Mouse (Mus musculus) CH12.LX (cell line): ENCODE measurements around the gene Larp4. TPM values are rescaled to one million over a fixed set of nuclear protein-coding genes. Genes with fewer than 3 reads are reported as not detected.

ENCODE experiments used
- DNase-seq: peaks from one replicate; pipeline ENCODE4 v3.0.0-alpha.2; 2013; ENCODE audit errors: extremely low read depth
- H3K27ac ChIP-seq: 2 replicates; pipeline ENCODE4 v1.5.1; 2012; ENCODE audit warnings: low read depth, mild to moderate bottlenecking, control low read depth, moderate library complexity; ENCODE audit not compliant: insufficient read depth
- H3K27me3 ChIP-seq: replicated peaks from 2 replicates; pipeline ENCODE3; 2012; ENCODE audit warnings: inconsistent platforms
- H3K36me3 ChIP-seq, 2 experiments: replicated peaks in 1 of 2; 2 replicates each; pipeline versions ENCODE3 to v1.6.1; 2012; ENCODE audit warnings: inconsistent platforms in 1 of 2, low read length in 1 of 2, mild to moderate bottlenecking in 1 of 2, mixed read lengths in 1 of 2, moderate library complexity in 1 of 2; ENCODE audit not compliant: control insufficient read depth in 1 of 2, insufficient read depth in 1 of 2
- H3K4me1 ChIP-seq, 2 experiments: 2 replicates each; pipeline ENCODE4 v1.6.1; 2012; ENCODE audit warnings: inconsistent platforms in 1 of 2, moderate library complexity in 1 of 2; ENCODE audit not compliant: insufficient read depth in 2 of 2, control insufficient read depth in 1 of 2
- H3K4me2 ChIP-seq: 2 replicates; pipeline ENCODE4 v1.6.1; 2012; ENCODE audit warnings: low read depth, mild to moderate bottlenecking, control low read depth; ENCODE audit not compliant: poor library complexity, insufficient read depth, severe bottlenecking
- H3K4me3 ChIP-seq, 3 experiments: fragments of 150-350 bp in 1 of 3; sonication (generic) in 1 of 3; replicated peaks in 1 of 3; 2 replicates each; pipeline versions ENCODE3 to v1.5.1; 2011 to 2012; ENCODE audit warnings: low read depth in 2 of 3, low read length in 2 of 3, mild to moderate bottlenecking in 2 of 3, moderate library complexity in 2 of 3, control low read depth in 1 of 3, improper control_type of control experiment in 1 of 3, inconsistent platforms in 1 of 3, mixed read lengths in 1 of 3; ENCODE audit not compliant: poor library complexity in 1 of 3
- H3K79me2 ChIP-seq: replicated peaks from 2 replicates; pipeline ENCODE4 v1.6.1; 2012; ENCODE audit warnings: mild to moderate bottlenecking, moderate library complexity; ENCODE audit not compliant: control insufficient read depth, poor library complexity, insufficient read depth, severe bottlenecking; ENCODE audit errors: extremely low read depth
- H3K9ac ChIP-seq: 2 replicates; pipeline ENCODE4 v1.6.1; 2012; ENCODE audit warnings: low read depth, mild to moderate bottlenecking, control low read depth, moderate library complexity; ENCODE audit not compliant: insufficient read depth
- H3K9me3 ChIP-seq: replicated peaks from 2 replicates; pipeline ENCODE3; 2012; ENCODE audit warnings: low read length, inconsistent platforms, mixed read lengths
- BHLHE40 ChIP-seq: IDR thresholded peaks from 2 replicates; pipeline ENCODE4 v1.6.1; 2011; ENCODE audit warnings: mild to moderate bottlenecking, low read depth, low read length, improper control_type of control experiment
- CHD1 ChIP-seq: IDR thresholded peaks from 2 replicates; pipeline ENCODE4 v1.6.1; 2012; ENCODE audit warnings: low read depth, low read length, improper control_type of control experiment, inconsistent platforms
- CTCF ChIP-seq, 2 experiments: IDR thresholded peaks in 1 of 2; conservative IDR thresholded peaks in 1 of 2; 2 replicates each; pipeline ENCODE4 v1.5.1; 2011 to 2012; ENCODE audit warnings: low read depth in 2 of 2, low read length in 2 of 2, improper control_type of control experiment in 1 of 2, inconsistent platforms in 1 of 2, mild to moderate bottlenecking in 1 of 2, moderate library complexity in 1 of 2
- E2F4 ChIP-seq: IDR thresholded peaks from 2 replicates; pipeline ENCODE4 v1.6.1; 2011; ENCODE audit warnings: low read depth, low read length, improper control_type of control experiment; ENCODE audit not compliant: insufficient replicate concordance
- ELF1 ChIP-seq: IDR thresholded peaks from 2 replicates; pipeline ENCODE4 v1.6.1; 2014; ENCODE audit warnings: low read depth, mild to moderate bottlenecking, inconsistent platforms, low read length, improper control_type of control experiment
- EP300 ChIP-seq: IDR thresholded peaks from 2 replicates; pipeline ENCODE4 v1.6.1; 2011; ENCODE audit warnings: low read length, improper control_type of control experiment
- ETS1 ChIP-seq: conservative IDR thresholded peaks from 2 replicates; pipeline ENCODE4 v1.6.1; 2012; ENCODE audit warnings: low read depth, mild to moderate bottlenecking, inconsistent platforms, low read length, improper control_type of control experiment, moderate library complexity
- GABPA ChIP-seq: IDR thresholded peaks from 2 replicates; pipeline ENCODE4 v1.6.1; 2012; ENCODE audit warnings: low read depth, low read length, improper control_type of control experiment, inconsistent platforms; ENCODE audit not compliant: insufficient replicate concordance
- HCFC1 ChIP-seq: IDR thresholded peaks from 2 replicates; pipeline ENCODE4 v1.6.1; 2012; ENCODE audit warnings: low read depth, mild to moderate bottlenecking, inconsistent platforms, low read length, improper control_type of control experiment
- IRF4 ChIP-seq: IDR thresholded peaks from 2 replicates; pipeline ENCODE4 v1.6.1; 2014; ENCODE audit warnings: low read depth, mild to moderate bottlenecking, inconsistent platforms, low read length, improper control_type of control experiment
- JUND ChIP-seq: conservative IDR thresholded peaks from 2 replicates; pipeline ENCODE4 v1.6.1; 2011; ENCODE audit warnings: low read depth, low read length, improper control_type of control experiment
- KAT2A ChIP-seq: IDR thresholded peaks from 2 replicates; pipeline ENCODE4 v1.6.1; 2012; ENCODE audit warnings: low read length, improper control_type of control experiment, inconsistent platforms; ENCODE audit not compliant: insufficient replicate concordance
- MAFK ChIP-seq: IDR thresholded peaks from 2 replicates; pipeline ENCODE4 v1.6.1; 2011; ENCODE audit warnings: low read length, improper control_type of control experiment; ENCODE audit not compliant: insufficient replicate concordance
- MAX ChIP-seq: IDR thresholded peaks from 2 replicates; pipeline ENCODE4 v1.6.1; 2011; ENCODE audit warnings: low read length, improper control_type of control experiment
- MAZ ChIP-seq: IDR thresholded peaks from 2 replicates; pipeline ENCODE4 v1.6.1; 2012; ENCODE audit warnings: low read depth, mild to moderate bottlenecking, inconsistent platforms, low read length, improper control_type of control experiment, moderate library complexity
- MEF2A ChIP-seq: IDR thresholded peaks from 2 replicates; pipeline ENCODE4 v1.6.1; 2014; ENCODE audit warnings: low read depth, mild to moderate bottlenecking, inconsistent platforms, low read length, improper control_type of control experiment, borderline replicate concordance
- MXI1 ChIP-seq: IDR thresholded peaks from 2 replicates; pipeline ENCODE4 v1.6.1; 2011; ENCODE audit warnings: mild to moderate bottlenecking, low read depth, low read length, improper control_type of control experiment
- NELFE ChIP-seq: IDR thresholded peaks from 2 replicates; pipeline ENCODE4 v1.6.1; 2011; ENCODE audit warnings: low read depth, low read length, improper control_type of control experiment
- NRF1 ChIP-seq: IDR thresholded peaks from 2 replicates; pipeline ENCODE4 v1.6.1; 2014; ENCODE audit warnings: low read depth, mild to moderate bottlenecking, inconsistent platforms, low read length, improper control_type of control experiment, moderate library complexity
- POLR2A ChIP-seq: IDR thresholded peaks from 2 replicates; pipeline ENCODE4 v1.6.1; 2011; ENCODE audit warnings: low read depth, mild to moderate bottlenecking, improper control_type of control experiment, low read length
- POLR2AphosphoS2 ChIP-seq: IDR thresholded peaks from 2 replicates; pipeline ENCODE4 v1.6.1; 2011; ENCODE audit warnings: low read depth, low read length, improper control_type of control experiment
- RAD21 ChIP-seq: IDR thresholded peaks from 2 replicates; pipeline ENCODE4 v1.6.1; 2011; ENCODE audit warnings: low read depth, mild to moderate bottlenecking, low read length, improper control_type of control experiment, moderate library complexity
- SMC3 ChIP-seq: IDR thresholded peaks from 2 replicates; pipeline ENCODE4 v1.6.1; 2011; ENCODE audit warnings: low read depth, low read length, improper control_type of control experiment
- TCF12 ChIP-seq: IDR thresholded peaks from 2 replicates; pipeline ENCODE4 v1.6.1; 2014; ENCODE audit warnings: low read depth, mild to moderate bottlenecking, inconsistent platforms, low read length, improper control_type of control experiment
- USF1 ChIP-seq: IDR thresholded peaks from 2 replicates; pipeline ENCODE4 v1.6.1; 2014; ENCODE audit warnings: low read depth, mild to moderate bottlenecking, inconsistent platforms, low read length, improper control_type of control experiment
- USF2 ChIP-seq: conservative IDR thresholded peaks from 2 replicates; pipeline ENCODE4 v1.6.1; 2011; ENCODE audit warnings: low read depth, low read length, improper control_type of control experiment
- ZKSCAN1 ChIP-seq: IDR thresholded peaks from 2 replicates; pipeline ENCODE4 v1.6.1; 2012; ENCODE audit warnings: low read depth, inconsistent platforms, low read length, improper control_type of control experiment, borderline replicate concordance
- ZMIZ1 ChIP-seq: IDR thresholded peaks from 2 replicates; pipeline ENCODE4 v1.6.1; 2012; ENCODE audit warnings: low read depth, mild to moderate bottlenecking, inconsistent platforms, low read length, improper control_type of control experiment
- ZNF384 ChIP-seq: IDR thresholded peaks from 2 replicates; pipeline ENCODE4 v1.6.1; 2012; ENCODE audit warnings: low read depth, low read length, improper control_type of control experiment, inconsistent platforms
- dilution Hi-C: fragments of 300-500 bp; cut with MboI; formaldehyde crosslinking; loops from 2 replicates; pipeline ENCODE4 v1.14.3; 2020; ENCODE audit warnings: low sequenced_read_pairs; ENCODE audit not compliant: extremely low pct_unique_long_range_greater_than_20kb, extremely low pct_ligation_motif_present
- in situ Hi-C: fragments of 300-500 bp; cut with MboI; formaldehyde crosslinking; loops from 3 replicates; pipeline ENCODE4 v1.14.3; 2019; ENCODE audit warnings: low sequenced_read_pairs, low pct_ligation_motif_present, low pct_unique_long_range_greater_than_20kb, mixed read lengths
- polyA plus RNA-seq: library from polyadenylated mRNA; unstranded; fragments of >175 nt; gene quantifications from 2 replicates; pipeline ENCODE4 v1.2.1, GENCODE M21; 2012; ENCODE audit warnings: low read depth; ENCODE audit not compliant: insufficient read length
- total RNA-seq, 2 experiments: library from RNA; depleted of rRNA; stranded (reverse); fragments of 300-350 nt in 1 of 2; fragments of >200 nt in 1 of 2; gene quantifications; 2 replicates each; pipeline ENCODE4 v1.2.3; 2012 to 2014

The Larp4 gene
- total and polyA plus RNA-seq, 3 experiments: 81.9 to 135 (median 96.3) TPM

GRCm38 (mm10) chr15:100059626-100060311, 89.9 kb downstream of the Larp4 start:
- H3K9ac ChIP-seq: no peak overlapping the region; the same call in 1 of the 2 replicates

GRCm38 (mm10) chr15:100060513-100061140, 90.8 kb downstream of the Larp4 start:
- Histone ChIP-seq H3K4me2 (peak overlapping the region; percentile 52), H3K27ac (peak overlapping the region; percentile 95), H3K9me3 (no peaks in the 10 kb centered on the region), H3K79me2 (peaks cover 10% of the 10 kb centered on the region), H3K36me3 (peaks cover 1 to 11% of the 10 kb centered on the region in 2 experiments), H3K27me3 (no peaks in the 10 kb centered on the region), H3K9ac (no peak overlapping the region), H3K4me3 (peak overlapping the region in 1 of 3 experiments; percentile 57), H3K4me1 (peaks cover 38 to 85% of the 10 kb centered on the region in 2 experiments)
- dilution Hi-C loops: no loop called here
- peak; percentile 98 for DNase-seq
- in situ Hi-C loops: no loop called here
- peak; percentile 54; the same call in 1 of the 2 replicates for TF ChIP-seq MXI1
- TF ChIP-seq ZMIZ1: no peak
- no peak for TF ChIP-seq USF2
- TF ChIP-seq ETS1: peak; percentile 93
- no peak for TF ChIP-seq CTCF (conservative IDR thresholded peaks at IDR 0.05 in 1 of 2, IDR thresholded peaks at IDR 0.05 in 1 of 2; ENCODE audit: low read depth in 2 of 2, low read length in 2 of 2)
- 0 out of 2 replicates have a peak, but pooled peaks have one; percentile 15 for TF ChIP-seq KAT2A
- no peak; the same call in 1 of the 2 replicates for TF ChIP-seq HCFC1
- TF ChIP-seq ZNF384: peak; percentile 90
- TF ChIP-seq BHLHE40: peak; percentile 94
- TF ChIP-seq EP300: peak; percentile 80
- 0 out of 2 replicates have a peak, but pooled peaks have one; percentile 58 for TF ChIP-seq CHD1
- no peak for TF ChIP-seq ZKSCAN1
- TF ChIP-seq GABPA: no peak
- TF ChIP-seq MEF2A: peak; percentile 71
- no peak for TF ChIP-seq E2F4
- TF ChIP-seq NRF1: no peak
- peak; percentile 78 for TF ChIP-seq MAX
- TF ChIP-seq POLR2A: no peak
- peak; percentile 74; the same call in 1 of the 2 replicates for TF ChIP-seq MAFK
- no peak for TF ChIP-seq POLR2AphosphoS2
- TF ChIP-seq RAD21: no peak; the same call in none of the 2 replicates
- peak; percentile 62; the same call in 1 of the 2 replicates for TF ChIP-seq TCF12
- TF ChIP-seq SMC3: no peak
- TF ChIP-seq MAZ: no peak

More at GRCm38 (mm10) chr15:100059626-100060311, 89.9 kb downstream of the Larp4 start:
- Histone ChIP-seq H3K79me2 (peaks cover 15% of the 10 kb centered on the region), H3K9me3 (no peaks in the 10 kb centered on the region), H3K27me3 (no peaks in the 10 kb centered on the region), H3K36me3 (peaks cover 0 to 15% of the 10 kb centered on the region in 2 experiments), H3K4me3 (no peak overlapping the region), H3K4me1 (peaks cover 37 to 84% of the 10 kb centered on the region in 2 experiments), H3K27ac (peak overlapping the region; percentile 87; the same call in 1 of the 2 replicates), H3K4me2 (peak overlapping the region; percentile 34)
- DNase-seq: no peak
- TF ChIP-seq MXI1: no peak
- TF ChIP-seq ELF1: 0 out of 2 replicates have a peak, but pooled peaks have one; percentile 22
- TF ChIP-seq MAX: no peak
- TF ChIP-seq POLR2AphosphoS2: no peak
- TF ChIP-seq JUND: no peak
- peak; percentile 33; the same call in 1 of the 2 replicates for TF ChIP-seq IRF4
- TF ChIP-seq KAT2A: no peak
- no peak for TF ChIP-seq MEF2A
- no peak; the same call in 1 of the 2 replicates for TF ChIP-seq ETS1
- TF ChIP-seq CHD1: no peak; the same call in 1 of the 2 replicates
- no peak for TF ChIP-seq NELFE
- TF ChIP-seq BHLHE40: no peak
- TF ChIP-seq GABPA: no peak
- TF ChIP-seq USF1: no peak
- dilution Hi-C loops: no loop called here
- in situ Hi-C loops: no loop called here
